Mouse (Mus musculus) heart, postnatal 0 days (tissue): ENCODE data around the gene Arl6ip6.

ENCODE experiments used
- CTCF ChIP-seq: IDR thresholded peaks from 2 replicates; pipeline ENCODE4 v1.5.1; 2016; ENCODE audit warnings: antibody characterized with exemption, control low read depth, low read depth
- EP300 ChIP-seq: IDR thresholded peaks from 2 replicates; pipeline ENCODE4 v1.6.1; 2016; ENCODE audit warnings: antibody characterized with exemption, low read depth

DNA sequence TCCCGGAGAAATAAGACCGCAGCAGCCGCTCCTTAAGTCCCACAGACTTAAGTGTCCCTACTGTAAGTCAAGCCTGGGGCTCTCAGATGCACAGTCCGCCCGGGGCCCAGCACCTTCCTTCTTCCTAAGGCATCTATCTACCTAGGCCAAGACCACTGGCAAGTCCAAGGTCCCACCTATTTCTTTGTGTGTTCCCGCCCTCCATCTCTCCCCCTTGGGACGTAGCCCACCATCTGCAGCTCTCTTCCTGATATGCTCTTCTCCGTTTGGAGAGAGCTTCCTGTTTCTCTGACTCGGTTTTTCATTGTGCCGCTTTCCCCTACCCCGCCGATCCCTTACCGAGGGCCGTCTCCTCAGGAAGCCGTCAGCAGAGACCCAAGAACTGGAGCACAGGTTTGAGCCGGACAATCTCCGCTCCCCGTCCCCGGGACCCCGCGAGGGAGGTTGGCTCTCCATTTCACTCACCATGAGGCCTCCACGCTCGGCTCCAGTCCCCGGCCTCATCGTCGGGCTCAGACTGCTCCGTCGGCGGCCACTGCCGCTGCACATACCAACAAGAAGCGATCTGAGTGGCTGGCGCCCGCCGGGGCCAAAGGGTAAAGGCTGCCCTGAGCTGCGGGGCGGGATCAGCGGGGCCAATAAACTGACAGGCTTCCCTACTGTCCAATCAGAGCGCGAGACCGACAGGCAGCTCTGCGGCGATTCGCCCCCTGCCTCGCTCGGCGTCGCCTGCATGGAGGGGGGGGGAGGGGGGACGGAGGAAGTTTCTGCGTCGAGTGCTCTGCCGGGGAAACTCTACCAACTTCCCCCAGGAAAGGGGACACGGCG lies 628 bp upstream of the Arl6ip6 start, which contains the start of gene Prpf40a:
- TF ChIP-seq CTCF: no peak
- no peak; the same call in none of the 2 replicates for TF ChIP-seq EP300
